Mouse (Mus musculus): ENCODE results near the gene Spaar.

DNA sequence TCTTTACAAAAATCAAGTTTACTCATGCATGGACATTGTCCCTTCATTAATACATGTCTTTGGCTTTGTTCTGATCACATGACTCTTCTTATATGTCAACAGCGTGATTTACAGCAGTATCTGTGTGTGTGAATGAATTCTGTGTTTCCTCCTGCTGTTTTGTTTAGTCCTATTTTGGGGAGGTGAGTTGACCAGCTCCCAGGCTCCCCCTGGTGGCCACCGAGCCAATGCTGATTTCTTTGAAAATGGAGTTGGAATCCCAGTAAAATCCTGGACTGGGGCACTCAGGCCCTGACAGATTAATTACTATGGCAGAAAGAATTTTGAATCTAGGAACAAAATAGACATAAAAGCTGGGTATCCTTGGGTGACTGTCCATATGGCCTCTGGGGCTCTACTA is 18.0 kb upstream of the Spaar start:
- TF ChIP-seq CTCF (IDR thresholded peaks at IDR 0.05; ENCODE audit: low read depth, low read length) = peak; percentile 63
- TF ChIP-seq GATA1 (IDR thresholded peaks at IDR 0.05; ENCODE audit: borderline replicate concordance, low read length) = no peak
- TF ChIP-seq POLR2AphosphoS5 (IDR thresholded peaks at IDR 0.05; ENCODE audit: insufficient replicate concordance, low read depth, low read length) = no peak
- TF ChIP-seq TAL1 (conservative IDR thresholded peaks at IDR 0.05; ENCODE audit: low read depth, low read length) = no peak
